Mouse (Mus musculus) small intestine, adult 2 months (tissue): Measurements from ENCODE around the gene Slc7a11. TPM values are rescaled to one million over a fixed set of nuclear protein-coding genes. Genes with fewer than 3 reads are reported as not detected.

ENCODE experiments used
- H3K27ac ChIP-seq: fragments of 200-500 bp; 2 replicates; pipeline ENCODE4 v1.5.1; 2012; ENCODE audit warnings: low read depth, low read length, control low read depth, inconsistent platforms; ENCODE audit not compliant: insufficient read depth
- H3K27me3 ChIP-seq: fragments of 200-500 bp; 2 replicates; pipeline ENCODE4 v1.6.1; 2012; ENCODE audit warnings: mild to moderate bottlenecking, moderate library complexity, low read length, inconsistent platforms; ENCODE audit not compliant: control insufficient read depth, insufficient read depth
- H3K36me3 ChIP-seq: fragments of 200-500 bp; 2 replicates; pipeline ENCODE4 v1.6.1; 2012; ENCODE audit warnings: mild to moderate bottlenecking, low read length, control low read depth, inconsistent platforms; ENCODE audit not compliant: control insufficient read depth, insufficient read depth
- H3K4me1 ChIP-seq: fragments of 200-500 bp; 2 replicates; pipeline ENCODE4 v1.6.1; 2012; ENCODE audit warnings: low read length, inconsistent platforms, mixed read lengths; ENCODE audit not compliant: control insufficient read depth, insufficient read depth, insufficient read length
- H3K4me3 ChIP-seq: fragments of 200-500 bp; 2 replicates; pipeline ENCODE4 v1.5.1; 2012; ENCODE audit warnings: low read depth, mild to moderate bottlenecking, control low read depth, inconsistent platforms, low read length, moderate library complexity
- CTCF ChIP-seq: fragments of 200-500 bp; IDR thresholded peaks from 2 replicates; pipeline ENCODE4 v1.5.1; 2012; ENCODE audit warnings: low read depth, mild to moderate bottlenecking, control low read depth, inconsistent platforms, low read length, moderate library complexity, mixed read lengths; ENCODE audit not compliant: insufficient replicate concordance, insufficient read length; ENCODE audit errors: extremely low read depth
- POLR2A ChIP-seq: fragments of 200-500 bp; IDR thresholded peaks from 2 replicates; pipeline ENCODE4 v1.6.1; 2012; ENCODE audit warnings: low read depth, mild to moderate bottlenecking, control low read depth, inconsistent platforms, low read length, moderate library complexity
- WGBS: fragments of 180-500 bp; shearing (Covaris S2); methylation state at CpG from one replicate; pipeline ENCODE4 v1.1.7; 2018; 5-methylcytosine and 5-hydroxymethylcytosine counted together
- polyA plus RNA-seq: library from polyadenylated mRNA; depleted of rRNA; stranded (reverse); fragments of >200 nt; gene quantifications from 2 replicates; pipeline ENCODE4 v1.2.3, GENCODE M21; 2012

The Slc7a11 gene
- polyA plus RNA-seq, 1 experiment: 0.27 TPM

DNA sequence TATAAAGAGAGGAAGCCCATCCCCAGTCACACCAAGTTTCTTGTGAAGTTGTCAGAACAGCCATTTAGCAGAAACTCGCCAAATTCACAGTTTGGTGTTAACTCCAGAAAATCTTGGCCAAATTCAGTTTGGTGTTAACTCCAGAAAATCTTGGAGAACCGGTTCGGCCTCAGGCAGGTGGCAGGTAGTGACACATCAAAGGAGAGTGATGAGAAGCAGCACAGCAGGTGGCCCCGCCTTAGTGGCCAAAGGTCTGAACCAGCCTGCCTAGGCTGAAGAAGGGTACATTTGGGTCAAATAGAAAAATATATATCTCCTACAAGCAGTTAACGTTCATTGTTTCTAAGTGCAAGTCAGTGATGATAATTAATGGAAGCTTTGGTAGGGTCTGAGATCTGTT, 417.4 kb downstream of the Slc7a11 start:
- TF ChIP-seq POLR2A (no peak), CTCF (no peak)
- Histone ChIP-seq H3K27ac (no peak overlapping the region), H3K4me3 (no peak overlapping the region), H3K27me3 (no peaks in the 10 kb centered on the region), H3K36me3 (no peaks in the 10 kb centered on the region), H3K4me1 (peaks cover 2% of the 10 kb centered on the region; the same call in 1 of the 2 replicates)
- 26% methylated on average over 5 of the region's 5 CpGs for WGBS

DNA sequence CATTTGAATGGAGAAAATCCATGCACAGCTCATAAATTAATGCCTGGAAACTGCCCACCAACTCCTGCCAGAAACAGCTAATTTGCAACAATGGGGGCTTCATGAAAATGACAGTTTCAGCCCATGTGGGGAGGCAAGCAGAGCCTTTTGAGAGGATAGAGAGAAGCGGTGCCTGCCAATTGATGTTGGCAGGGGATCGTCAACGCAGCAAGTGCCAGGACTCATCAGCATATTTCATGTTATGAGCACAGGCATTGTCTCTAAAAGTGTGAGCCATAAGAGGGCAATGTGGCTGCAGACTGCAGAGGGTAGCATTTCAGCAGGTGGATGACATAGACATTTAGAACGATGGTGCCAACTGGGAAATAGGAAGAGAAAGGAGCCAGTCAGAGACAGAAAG, 429.0 kb downstream of the Slc7a11 start:
- Histone ChIP-seq H3K4me1 (0 out of 2 replicates have a peak, but pooled peaks cover 3% of the 10 kb centered on the region), H3K27ac (no peak overlapping the region), H3K36me3 (no peaks in the 10 kb centered on the region), H3K4me3 (no peak overlapping the region), H3K27me3 (no peaks in the 10 kb centered on the region)
- WGBS: 80% methylated on average over 4 of the region's 4 CpGs
- no peak for TF ChIP-seq CTCF
- no peak for TF ChIP-seq POLR2A

DNA sequence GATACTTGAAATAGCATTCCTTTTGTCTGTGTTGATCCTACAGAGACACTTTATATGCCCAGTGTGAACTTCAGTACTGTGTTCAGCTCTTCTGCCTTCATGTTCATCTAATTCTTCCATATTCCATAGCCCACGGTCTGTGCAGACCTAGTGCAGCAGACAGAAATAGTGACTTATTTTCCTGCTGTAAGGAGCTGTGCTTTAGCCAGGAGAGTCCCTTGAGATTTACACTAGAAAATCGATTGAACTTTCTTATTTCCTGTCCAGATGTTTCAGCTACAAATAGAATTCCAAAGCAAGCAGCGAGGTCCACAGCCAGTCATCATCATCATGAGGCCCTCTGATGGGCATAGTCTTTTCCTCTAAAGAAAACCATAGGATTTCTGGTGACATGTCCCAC, 431.4 kb downstream of the Slc7a11 start:
- Histone ChIP-seq H3K36me3 (no peaks in the 10 kb centered on the region), H3K27ac (no peak overlapping the region), H3K27me3 (no peaks in the 10 kb centered on the region), H3K4me1 (0 out of 2 replicates have a peak, but pooled peaks cover 3% of the 10 kb centered on the region), H3K4me3 (no peak overlapping the region)
- WGBS: 37% methylated on average over 3 of the region's 3 CpGs
- TF ChIP-seq CTCF: no peak
- no peak for TF ChIP-seq POLR2A

DNA sequence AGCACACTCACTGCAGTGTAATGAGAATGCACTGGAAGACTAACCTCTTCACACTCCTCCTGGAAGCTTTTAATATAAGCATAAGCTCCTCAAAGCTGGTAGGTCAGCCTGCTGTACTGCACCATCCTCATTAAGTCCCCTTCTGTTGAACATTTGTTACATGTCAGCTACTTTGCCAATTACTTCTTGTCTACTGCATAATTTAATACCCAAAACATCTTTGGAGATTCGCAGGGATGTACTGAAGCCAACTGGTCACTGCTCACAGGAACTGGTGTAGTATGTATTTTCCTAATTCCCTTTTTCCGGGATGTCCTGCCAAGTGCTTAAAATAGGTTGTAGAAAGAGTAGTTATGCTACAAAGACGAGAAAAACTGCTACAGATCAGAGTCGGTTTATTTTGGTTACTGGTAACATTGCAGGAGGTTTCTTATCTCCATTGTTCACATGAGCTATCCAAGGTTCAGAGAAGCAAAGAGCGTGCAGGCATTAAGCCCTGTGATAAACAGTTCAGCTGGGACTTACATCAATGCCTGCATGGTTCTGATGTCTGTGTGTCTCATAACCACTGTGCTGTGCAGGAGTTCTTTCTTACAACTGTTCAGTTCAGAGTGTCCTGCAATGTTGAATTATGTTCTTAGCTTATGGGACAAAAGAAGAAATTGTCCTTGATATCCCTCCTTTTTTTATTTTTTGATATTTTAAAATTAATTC, 439.3 kb downstream of the Slc7a11 start:
- H3K27ac ChIP-seq: no peak overlapping the region
- 35% methylated on average over 5 of the region's 5 CpGs for WGBS
- H3K4me1 ChIP-seq: no peaks in the 10 kb centered on the region
- no peak overlapping the region for H3K4me3 ChIP-seq
- H3K36me3 ChIP-seq: no peaks in the 10 kb centered on the region
- TF ChIP-seq CTCF: no peak
- no peak for TF ChIP-seq POLR2A
- H3K27me3 ChIP-seq: no peaks in the 10 kb centered on the region

DNA sequence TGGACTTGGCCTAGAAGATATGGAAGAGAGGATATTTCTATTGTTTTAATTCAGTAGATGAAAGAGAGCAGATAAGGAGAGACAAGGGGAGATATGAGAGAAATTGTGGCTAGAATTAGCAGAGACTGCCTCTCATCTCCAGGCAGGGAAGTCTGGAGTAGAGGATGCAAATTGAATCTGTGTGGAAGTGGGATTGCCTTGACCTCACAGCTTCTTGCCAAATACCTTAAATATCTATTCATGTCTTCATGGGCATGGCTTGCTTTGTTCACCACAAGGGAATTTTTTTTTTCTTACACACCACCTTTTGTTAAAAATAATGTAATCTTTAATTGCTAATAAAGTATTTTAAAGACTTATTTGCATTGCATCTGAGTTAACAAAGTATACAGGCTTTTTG, 441.3 kb downstream of the Slc7a11 start:
- TF ChIP-seq CTCF (no peak), POLR2A (no peak)
- no peak overlapping the region for H3K27ac ChIP-seq
- no peaks in the 10 kb centered on the region for H3K27me3 ChIP-seq
- H3K4me3 ChIP-seq: no peak overlapping the region
- H3K4me1 ChIP-seq: no peaks in the 10 kb centered on the region
- no peaks in the 10 kb centered on the region for H3K36me3 ChIP-seq

DNA sequence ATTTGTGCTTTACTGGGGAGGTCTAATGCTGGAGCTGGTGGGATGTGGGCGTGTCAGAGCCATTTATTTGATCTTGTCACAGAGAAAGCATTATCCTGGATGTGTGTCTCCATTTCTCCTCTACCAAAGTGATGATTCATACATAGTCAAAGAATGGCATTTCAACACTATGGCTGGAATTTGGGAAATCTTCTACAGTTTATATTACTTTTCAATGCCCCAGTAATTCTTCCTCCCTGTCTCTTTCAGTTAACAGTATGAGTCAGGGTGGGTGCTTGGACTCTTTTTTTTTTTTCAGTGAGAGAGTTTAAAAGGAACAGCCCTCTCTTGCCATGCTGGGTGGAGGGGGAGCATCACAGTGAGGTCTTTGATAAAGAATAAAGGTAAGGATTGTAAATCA, 441.8 kb downstream of the Slc7a11 start:
- no peak overlapping the region for H3K27ac ChIP-seq
- H3K4me3 ChIP-seq: no peak overlapping the region

DNA sequence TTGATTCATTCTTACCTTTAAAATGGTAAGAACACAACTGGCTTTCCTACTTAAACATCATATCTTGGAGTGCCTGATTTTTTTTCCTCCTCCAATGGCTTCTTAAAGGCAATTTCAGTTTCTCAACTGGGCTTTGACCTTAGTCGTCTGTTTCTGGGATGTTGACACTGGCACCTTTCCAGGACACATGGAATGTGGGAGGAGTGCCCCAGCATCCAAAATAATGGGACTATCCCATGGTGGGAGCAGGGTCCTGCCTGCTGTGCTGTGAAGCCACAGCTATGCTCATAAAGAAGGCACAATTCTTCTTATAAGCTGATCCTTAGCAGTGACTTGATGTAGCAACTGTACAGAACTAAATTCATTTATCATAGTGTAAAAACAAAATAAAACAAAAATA, 450.5 kb downstream of the Slc7a11 start:
- Histone ChIP-seq H3K27ac (no peak overlapping the region), H3K4me3 (no peak overlapping the region), H3K36me3 (no peaks in the 10 kb centered on the region), H3K27me3 (no peaks in the 10 kb centered on the region), H3K4me1 (no peaks in the 10 kb centered on the region)
- TF ChIP-seq CTCF (no peak), POLR2A (no peak)
- WGBS: 0% methylated on average over 1 of the region's 1 CpGs

More for the DNA sequence above, 441.8 kb downstream of the Slc7a11 start:
- TF ChIP-seq POLR2A (no peak), CTCF (no peak)
- Histone ChIP-seq H3K36me3 (no peaks in the 10 kb centered on the region), H3K4me1 (no peaks in the 10 kb centered on the region), H3K27me3 (no peaks in the 10 kb centered on the region)
- 61% methylated on average over 1 of the region's 1 CpGs for WGBS

DNA sequence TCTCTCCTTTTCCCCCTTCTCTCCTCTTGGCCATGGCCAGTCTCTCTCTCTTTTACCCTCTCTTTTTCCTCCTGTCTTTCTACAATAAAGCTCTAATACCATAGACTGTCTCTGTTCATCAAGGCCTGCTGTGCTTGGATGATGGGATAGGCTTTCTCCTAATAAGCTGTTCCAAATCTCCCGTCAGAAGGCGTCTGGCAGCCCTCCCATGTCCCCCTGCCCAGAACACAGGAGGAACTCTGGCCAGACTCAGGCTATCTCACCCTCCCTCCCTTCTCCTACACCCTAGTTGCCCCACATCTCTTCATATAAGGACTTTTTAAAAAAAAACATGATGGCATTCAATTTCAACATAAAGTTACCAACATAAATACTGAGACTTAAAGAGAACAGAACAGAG, 456.2 kb downstream of the Slc7a11 start:
- WGBS: 94% methylated on average over 2 of the region's 2 CpGs
- H3K36me3 ChIP-seq: no peaks in the 10 kb centered on the region
- no peaks in the 10 kb centered on the region for H3K4me1 ChIP-seq
- no peak overlapping the region for H3K4me3 ChIP-seq
- TF ChIP-seq CTCF: no peak
- TF ChIP-seq POLR2A: no peak
- H3K27ac ChIP-seq: no peak overlapping the region
- no peaks in the 10 kb centered on the region for H3K27me3 ChIP-seq
